Mouse (Mus musculus): ENCODE measurements around the gene Pdcd4. TPM values are rescaled to one million over a fixed set of nuclear protein-coding genes. Genes with fewer than 3 reads are reported as not detected.

The Pdcd4 gene
- polyA plus RNA-seq, 1 experiment from 2014 or later = 37.9 TPM

Other genes starting within 250 kb of the Pdcd4 start
- 48.1 and 50.7 TPM in 2 replicates for gene Rbm20, start 214.9 kb upstream of the Pdcd4 start, polyA plus RNA-seq (2015; fragmentation: Nextera tagmentation; extraction: Ambion mirVana)
- 32.0 and 36.0 TPM in 2 replicates for gene Shoc2, start 52.1 kb downstream of the Pdcd4 start, polyA plus RNA-seq (2015; fragmentation: Nextera tagmentation; extraction: Ambion mirVana)
- 57.6 and 73.1 TPM in 2 replicates for gene Bbip1, start 52.4 kb downstream of the Pdcd4 start, polyA plus RNA-seq (2015; fragmentation: Nextera tagmentation; extraction: Ambion mirVana)
- 0.06 and 0.11 TPM in 2 replicates for gene Adra2a, start 151.9 kb downstream of the Pdcd4 start, polyA plus RNA-seq (2015; fragmentation: Nextera tagmentation; extraction: Ambion mirVana)

All from heart, embryonic 16.5 days (tissue).